Mouse (Mus musculus) limb, embryonic 10.5 days (tissue): ENCODE measurements around the gene Vps35l. TPM values are rescaled to one million over a fixed set of nuclear protein-coding genes. Genes with fewer than 3 reads are reported as not detected.

Source experiments
- DNase-seq: peaks from one replicate; pipeline ENCODE4 v3.0.0-alpha.2; 2017; ENCODE audit warnings: low spot score
- H3K27ac ChIP-seq: fragments of 300-500 bp; sonication (generic); 2 replicates; pipeline ENCODE4 v1.5.1; 2016; ENCODE audit warnings: mild to moderate bottlenecking
- H3K27me3 ChIP-seq: fragments of 300-500 bp; sonication (generic); 2 replicates; pipeline ENCODE4 v1.6.1; 2016; ENCODE audit warnings: low read depth, mild to moderate bottlenecking; ENCODE audit not compliant: poor library complexity, severe bottlenecking
- H3K36me3 ChIP-seq: fragments of 300-500 bp; sonication (generic); 2 replicates; pipeline ENCODE4 v1.6.1; 2016; ENCODE audit warnings: mild to moderate bottlenecking, moderate library complexity
- H3K4me1 ChIP-seq: fragments of 300-500 bp; sonication (generic); 2 replicates; pipeline ENCODE4 v1.6.1; 2016
- H3K4me3 ChIP-seq: fragments of 300-500 bp; sonication (generic); 2 replicates; pipeline ENCODE4 v1.5.1; 2016; ENCODE audit warnings: mild to moderate bottlenecking, moderate library complexity
- H3K9me3 ChIP-seq: fragments of 300-500 bp; sonication (generic); replicated peaks from 2 replicates; pipeline ENCODE4 v1.6.1; 2016; ENCODE audit warnings: mild to moderate bottlenecking
- WGBS: fragments of 180-500 bp; shearing (Covaris S2); methylation state at CpG from one replicate; pipeline ENCODE4 v1.1.7; 2016; 5-methylcytosine and 5-hydroxymethylcytosine counted together
- polyA plus RNA-seq: library from polyadenylated mRNA; unstranded; fragments of >200 nt; fragmentation: Nextera tagmentation; extraction: Ambion mirVana; gene quantifications from 2 replicates; pipeline ENCODE4 v1.2.1, GENCODE M21; 2016

The Vps35l gene
- polyA plus RNA-seq: 58.5 and 60.2 TPM in 2 replicates

DNA sequence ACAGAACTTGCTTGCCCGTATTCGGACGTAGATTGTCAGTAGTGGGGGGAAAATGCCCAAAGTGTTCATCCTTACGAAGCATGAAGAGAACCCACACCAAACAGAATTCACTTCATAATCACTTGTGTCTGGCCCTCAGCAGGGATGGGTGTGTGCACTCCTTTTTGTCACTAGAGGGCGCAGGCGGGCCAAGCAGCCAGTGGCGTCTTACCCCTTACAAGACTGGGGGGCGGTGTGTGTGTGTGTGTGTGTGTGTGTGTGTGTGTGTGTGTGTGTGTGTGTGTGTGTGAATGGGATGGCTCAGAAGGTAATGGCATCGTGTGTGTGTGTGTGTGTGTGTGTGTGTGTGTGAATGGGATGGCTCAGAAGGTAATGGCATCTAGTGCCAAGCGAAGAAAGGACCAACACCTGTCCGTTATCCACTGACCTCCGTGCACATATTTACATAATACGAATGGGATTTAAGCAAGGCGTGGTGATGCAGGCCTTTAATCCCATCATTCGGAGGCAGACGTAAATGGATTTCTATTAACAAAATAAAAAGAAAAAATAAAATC is at the start of gene Vps35l:
Vps35l (plus strand) TSS at position 252 of the 557 bp plus-strand sequence.
- peak within 1 kb of the TSS; percentile 82 for H3K4me3 ChIP-seq
- 2% methylated on average over 16 of the region's 16 CpGs for WGBS
- no peaks in the 10 kb centered on the region for H3K27me3 ChIP-seq
- peak within 1 kb of the TSS; percentile 86 for H3K27ac ChIP-seq
- no peaks in the 10 kb centered on the region for H3K9me3 ChIP-seq
- H3K36me3 ChIP-seq: peaks cover 28% of the 10 kb centered on the region
- DNase-seq: peak; percentile 81
- H3K4me1 ChIP-seq: peaks cover 11% of the 10 kb centered on the region

DNA sequence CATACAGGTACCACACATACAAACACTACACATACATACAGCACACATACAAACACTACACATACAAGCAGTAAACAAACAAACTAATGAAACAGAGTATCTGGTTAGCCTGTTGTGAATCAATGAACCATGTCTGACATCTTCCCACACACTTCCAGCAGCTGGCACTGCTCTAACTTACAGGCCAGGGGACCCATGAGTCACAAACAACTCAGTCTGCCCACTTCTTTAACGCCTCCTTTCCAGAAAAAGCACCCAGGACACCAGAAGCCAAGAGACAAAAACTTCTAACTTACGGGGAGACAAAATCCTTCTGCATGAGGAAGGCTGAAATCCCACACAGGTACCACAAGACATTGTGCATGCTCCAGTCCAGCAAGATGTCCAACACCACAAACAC is 48.7 kb upstream of the Vps35l start:
- no peak for DNase-seq
- no peak overlapping the region for H3K27ac ChIP-seq
- no peaks in the 10 kb centered on the region for H3K27me3 ChIP-seq
- peaks cover 90% of the 10 kb centered on the region for H3K36me3 ChIP-seq
- 91% methylated on average over 2 of the region's 2 CpGs for WGBS
- no peaks in the 10 kb centered on the region for H3K9me3 ChIP-seq
- no peaks in the 10 kb centered on the region for H3K4me1 ChIP-seq
- no peak overlapping the region for H3K4me3 ChIP-seq

DNA sequence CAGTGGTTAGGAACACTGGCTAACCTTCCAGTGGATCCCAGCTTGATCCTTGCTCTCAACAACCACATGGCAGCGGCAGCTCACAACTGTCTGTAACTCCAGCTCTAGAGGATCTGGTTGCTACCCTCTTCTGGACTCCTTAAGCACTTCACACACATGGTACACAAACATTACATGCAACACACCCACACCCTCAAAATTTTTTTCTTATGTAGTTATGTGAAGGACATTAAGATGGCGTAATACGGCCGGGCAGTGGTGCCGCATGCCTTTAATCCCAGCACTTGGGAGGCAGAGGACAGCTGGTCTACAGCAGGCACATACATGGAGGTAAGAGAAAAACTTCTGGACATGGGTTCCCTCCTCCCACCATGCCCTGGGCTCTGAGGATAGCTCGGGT is 43.9 kb upstream of the Vps35l start:
- no peak overlapping the region for H3K4me3 ChIP-seq
- no peaks in the 10 kb centered on the region for H3K4me1 ChIP-seq
- 96% methylated on average over 6 of the region's 6 CpGs for WGBS
- no peaks in the 10 kb centered on the region for H3K27me3 ChIP-seq
- no peak for DNase-seq
- H3K9me3 ChIP-seq: no peaks in the 10 kb centered on the region
- no peak overlapping the region for H3K27ac ChIP-seq
- H3K36me3 ChIP-seq: peaks cover 70% of the 10 kb centered on the region

DNA sequence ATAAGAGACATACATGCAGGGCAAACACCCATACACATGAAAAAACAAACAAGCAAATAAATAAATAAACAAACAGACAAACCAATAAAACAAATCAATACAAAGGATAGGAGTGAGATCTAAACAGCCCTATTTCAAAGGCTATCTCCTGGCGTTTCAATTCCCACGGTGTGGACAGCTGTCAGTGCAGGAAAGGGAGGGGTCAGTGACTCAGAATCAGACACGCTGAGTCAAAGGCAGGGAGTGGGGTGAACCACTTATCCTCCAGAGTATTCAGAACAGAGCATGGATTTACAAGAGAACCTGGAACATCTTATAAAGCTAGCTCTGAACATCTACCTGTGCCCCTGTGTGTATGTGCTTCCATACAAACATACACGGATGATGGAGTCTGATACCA is 42.9 kb upstream of the Vps35l start:
- no peak overlapping the region for H3K27ac ChIP-seq
- no peaks in the 10 kb centered on the region for H3K9me3 ChIP-seq
- peaks cover 61% of the 10 kb centered on the region for H3K36me3 ChIP-seq
- DNase-seq: no peak
- H3K4me1 ChIP-seq: no peaks in the 10 kb centered on the region
- 86% methylated on average over 4 of the region's 4 CpGs for WGBS
- H3K4me3 ChIP-seq: no peak overlapping the region
- H3K27me3 ChIP-seq: no peaks in the 10 kb centered on the region

DNA sequence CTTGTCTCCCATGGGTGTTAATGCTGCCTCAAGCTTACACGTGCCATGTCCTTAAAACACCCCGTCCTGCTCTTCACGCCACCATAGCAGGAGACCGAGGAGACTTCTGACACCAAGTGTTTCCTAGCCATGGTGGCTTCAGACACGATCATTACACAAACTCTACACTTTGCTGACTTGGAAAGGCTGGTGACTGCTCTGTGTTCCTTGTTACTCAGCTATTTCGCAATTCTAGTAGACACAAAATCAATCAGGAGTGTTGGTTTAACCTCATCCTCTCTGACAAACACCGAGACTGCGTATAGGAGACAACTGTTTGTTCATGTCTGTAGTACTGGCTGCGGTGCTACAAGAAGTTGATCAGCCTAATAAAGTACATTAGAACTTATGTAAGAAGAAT is 41.1 kb upstream of the Vps35l start:
- peaks cover 5% of the 10 kb centered on the region; the same call in 1 of the 2 replicates for H3K4me1 ChIP-seq
- no peak overlapping the region for H3K4me3 ChIP-seq
- no peak for DNase-seq
- H3K27ac ChIP-seq: no peak overlapping the region
- H3K27me3 ChIP-seq: no peaks in the 10 kb centered on the region
- H3K9me3 ChIP-seq: no peaks in the 10 kb centered on the region
- peaks cover 47% of the 10 kb centered on the region for H3K36me3 ChIP-seq
- 94% methylated on average over 9 of the region's 9 CpGs for WGBS

DNA sequence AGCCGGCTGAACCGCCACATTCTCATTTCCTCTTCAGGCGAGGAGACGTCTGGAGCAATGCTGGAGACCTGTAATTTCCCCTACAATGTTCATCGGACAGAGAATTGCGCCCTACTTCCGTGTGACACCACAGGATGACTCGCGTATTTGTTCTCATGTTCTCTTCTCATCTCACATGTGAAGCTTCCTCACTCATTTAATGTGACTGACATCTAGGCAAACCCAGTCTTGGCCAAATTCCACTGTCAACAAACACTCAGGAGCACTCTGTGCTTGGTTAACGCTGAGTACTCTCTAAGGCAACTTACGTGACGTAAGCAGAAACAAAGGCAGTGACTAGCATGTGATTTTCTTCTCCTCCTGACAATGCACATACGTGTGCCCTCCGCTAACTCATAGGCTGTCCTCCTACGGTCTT is 36.9 kb upstream of the Vps35l start:
- H3K9me3 ChIP-seq: no peaks in the 10 kb centered on the region
- WGBS: 94% methylated on average over 15 of the region's 15 CpGs
- H3K4me3 ChIP-seq: no peak overlapping the region

DNA sequence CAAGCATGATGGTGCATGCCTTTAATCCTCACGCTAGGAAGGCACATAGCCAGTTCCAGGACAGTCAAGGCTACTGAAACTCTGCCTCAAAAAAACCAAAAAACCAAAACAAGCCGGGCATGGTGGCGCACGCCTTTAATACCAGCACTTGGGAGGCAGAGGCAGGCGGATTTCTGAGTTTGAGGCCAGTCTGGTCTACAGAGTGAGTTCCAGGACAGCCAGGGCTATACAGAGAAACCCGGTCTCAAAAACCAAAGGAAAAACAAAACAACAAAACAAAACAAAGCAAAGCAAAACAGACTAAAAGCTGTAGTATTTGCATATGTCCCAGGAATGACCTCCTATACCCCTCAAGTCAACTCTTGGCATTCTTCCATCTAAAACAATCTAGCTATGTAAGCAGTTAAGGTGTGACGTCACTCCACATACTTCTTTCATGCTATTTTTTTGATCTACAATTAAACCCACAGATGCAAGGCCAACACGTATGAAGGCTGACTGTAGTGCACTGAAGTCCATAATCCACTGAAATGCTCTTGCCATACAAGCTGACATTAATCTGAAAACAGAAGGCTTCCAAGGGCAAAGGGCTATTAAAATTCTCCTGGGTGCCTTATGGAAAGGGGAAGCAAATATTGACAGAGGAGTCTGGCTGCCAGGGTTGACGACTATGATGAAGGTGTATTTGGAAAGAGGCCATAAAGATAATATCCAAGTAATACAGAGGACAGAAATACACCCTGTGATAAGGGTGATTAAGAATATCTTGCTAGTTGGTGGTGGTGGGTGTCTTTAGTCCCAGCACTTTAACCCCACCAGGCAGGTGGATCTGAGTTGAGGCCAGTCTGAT is 35.8 kb upstream of the Vps35l start:
- H3K27me3 ChIP-seq: no peaks in the 10 kb centered on the region
- no peak for DNase-seq
- H3K36me3 ChIP-seq: no peaks in the 10 kb centered on the region; the same call in 1 of the 2 replicates
- H3K9me3 ChIP-seq: no peaks in the 10 kb centered on the region
- H3K4me1 ChIP-seq: peaks cover 25% of the 10 kb centered on the region
- peak overlapping the region; percentile 84 for H3K4me3 ChIP-seq
- 92% methylated on average over 9 of the region's 9 CpGs for WGBS
- H3K27ac ChIP-seq: no peak overlapping the region

More for the DNA sequence above, 36.9 kb upstream of the Vps35l start:
- no peaks in the 10 kb centered on the region for H3K27me3 ChIP-seq
- peaks cover 25% of the 10 kb centered on the region for H3K4me1 ChIP-seq
- H3K27ac ChIP-seq: no peak overlapping the region
- peaks cover 7% of the 10 kb centered on the region for H3K36me3 ChIP-seq
- DNase-seq: no peak

DNA sequence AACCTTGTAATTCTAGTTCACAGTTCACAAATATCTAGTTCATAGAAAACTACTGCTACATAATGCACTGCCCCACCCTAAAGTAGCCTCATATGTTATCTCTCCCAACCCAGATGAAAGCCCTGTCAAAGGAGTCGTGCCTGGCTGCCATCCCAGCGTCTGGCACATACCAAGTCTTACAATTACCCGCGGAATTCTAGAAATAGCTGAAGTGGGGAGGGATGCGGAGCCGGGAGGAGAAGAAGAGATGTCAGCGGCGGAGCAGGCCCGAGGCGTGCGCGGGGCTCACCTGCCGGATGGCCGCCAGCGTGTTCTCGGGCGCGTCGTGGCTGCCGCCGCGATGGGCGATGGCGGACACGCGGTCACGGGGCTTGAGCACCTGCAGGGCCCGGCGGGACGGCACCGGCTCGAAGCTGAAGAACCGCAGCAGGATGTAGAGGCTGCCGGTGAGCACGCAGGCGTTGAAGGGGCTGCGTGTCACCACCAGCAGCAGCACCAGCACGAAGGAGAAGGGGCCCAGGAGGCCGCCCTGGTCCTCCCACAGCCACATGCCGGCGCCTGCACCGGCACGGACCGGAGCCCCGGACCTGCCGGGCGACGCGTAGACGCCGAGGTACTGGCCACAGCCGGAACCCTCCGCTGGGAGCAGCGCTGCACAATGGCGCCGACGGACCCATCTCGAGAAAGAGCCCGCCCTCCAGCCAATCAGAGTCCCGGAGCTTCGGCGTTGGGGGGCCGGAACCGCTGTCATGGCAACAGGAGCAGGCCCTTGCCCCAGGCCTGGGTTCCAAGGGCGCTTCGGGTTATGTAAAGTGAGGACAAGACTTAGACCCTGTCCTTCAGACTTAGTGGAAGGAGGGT is 34.7 kb upstream of the Vps35l start, which contains the start of gene Gde1:
Gde1 (minus strand) TSS at position 678 of the 861 bp plus-strand sequence.
- DNase-seq: peak; percentile 95
- WGBS: under 1% methylated on average over 66 of the region's 66 CpGs
- Histone ChIP-seq H3K4me3 (peak within 1 kb of the TSS; percentile 84), H3K27me3 (no peaks in the 10 kb centered on the region), H3K4me1 (peaks cover 25% of the 10 kb centered on the region), H3K27ac (peak within 1 kb of the TSS; percentile 92), H3K36me3 (no peaks in the 10 kb centered on the region; the same call in 1 of the 2 replicates), H3K9me3 (no peaks in the 10 kb centered on the region)

DNA sequence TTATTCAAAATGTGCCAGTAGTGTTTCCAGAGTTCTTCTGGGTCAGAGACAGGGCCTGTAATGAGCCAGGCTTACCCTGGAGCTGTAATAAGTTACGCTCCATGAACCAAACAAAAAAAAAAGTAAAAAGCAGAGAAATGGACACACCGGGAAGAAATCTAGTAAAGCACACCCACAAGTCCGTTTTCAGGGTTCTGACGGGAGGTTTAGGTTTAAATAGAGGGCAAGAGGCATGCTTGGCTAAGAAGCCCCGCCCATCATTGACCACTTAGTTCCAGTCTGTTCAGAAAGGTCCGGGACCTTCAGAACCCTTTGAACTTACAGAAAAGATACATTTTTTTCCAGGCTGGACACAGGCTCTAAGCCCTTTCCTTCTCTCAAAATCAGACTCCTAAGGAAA is 34.0 kb upstream of the Vps35l start:
- no peaks in the 10 kb centered on the region; the same call in 1 of the 2 replicates for H3K36me3 ChIP-seq
- H3K27ac ChIP-seq: peak overlapping the region; percentile 92
- no peaks in the 10 kb centered on the region for H3K27me3 ChIP-seq
- WGBS: 52% methylated on average over 6 of the region's 6 CpGs
- DNase-seq: no peak
- H3K9me3 ChIP-seq: no peaks in the 10 kb centered on the region
- H3K4me3 ChIP-seq: peak overlapping the region; percentile 84
- peaks cover 25% of the 10 kb centered on the region for H3K4me1 ChIP-seq

DNA sequence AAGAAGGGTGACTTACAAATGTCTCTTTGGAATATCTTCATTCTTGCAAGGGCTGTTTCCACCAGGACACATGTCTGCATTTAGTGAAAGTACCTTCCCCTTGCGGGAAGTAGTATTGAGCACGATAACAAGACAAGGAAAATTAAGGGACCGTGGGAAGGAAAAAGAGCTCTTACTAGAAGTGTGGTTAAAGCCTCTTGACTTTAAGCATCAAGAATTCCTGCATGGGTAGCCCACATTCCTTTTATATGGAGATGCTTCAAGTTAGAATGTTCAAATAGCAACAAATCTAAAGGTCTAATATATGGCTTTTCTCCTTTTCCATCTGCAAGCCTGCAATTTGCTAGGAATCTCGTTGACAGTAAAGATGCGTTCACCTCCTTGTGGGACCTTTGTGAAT is 33.5 kb upstream of the Vps35l start:
- Histone ChIP-seq H3K27me3 (no peaks in the 10 kb centered on the region), H3K4me3 (no peak overlapping the region), H3K4me1 (peaks cover 25% of the 10 kb centered on the region), H3K36me3 (no peaks in the 10 kb centered on the region; the same call in 1 of the 2 replicates), H3K27ac (no peak overlapping the region; the same call in 1 of the 2 replicates), H3K9me3 (no peaks in the 10 kb centered on the region)
- DNase-seq: no peak
- 95% methylated on average over 5 of the region's 5 CpGs for WGBS

DNA sequence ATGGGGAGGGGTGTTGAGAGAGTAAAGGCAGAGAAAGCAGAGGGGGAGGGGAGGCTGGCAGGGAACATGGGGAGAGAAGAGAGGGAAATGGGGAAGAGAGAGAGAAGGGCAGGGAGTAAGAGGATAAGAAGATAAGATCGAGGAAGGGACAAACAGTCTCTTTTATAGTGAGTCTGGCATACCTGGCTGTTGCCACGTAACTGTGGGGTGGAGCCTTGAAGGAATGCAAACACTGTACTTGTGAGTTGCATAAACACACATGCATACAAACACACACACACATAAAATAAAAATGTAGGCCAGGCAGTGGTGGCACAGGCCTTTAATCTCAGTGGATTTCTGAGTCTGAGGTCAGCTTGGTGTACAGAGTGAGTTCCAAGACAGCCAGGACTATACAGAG is 32.8 kb upstream of the Vps35l start:
- 84% methylated on average over 2 of the region's 2 CpGs for WGBS
- Histone ChIP-seq H3K4me1 (peaks cover 25% of the 10 kb centered on the region), H3K9me3 (no peaks in the 10 kb centered on the region), H3K27me3 (no peaks in the 10 kb centered on the region), H3K27ac (no peak overlapping the region), H3K4me3 (no peak overlapping the region), H3K36me3 (no peaks in the 10 kb centered on the region)
- no peak for DNase-seq

DNA sequence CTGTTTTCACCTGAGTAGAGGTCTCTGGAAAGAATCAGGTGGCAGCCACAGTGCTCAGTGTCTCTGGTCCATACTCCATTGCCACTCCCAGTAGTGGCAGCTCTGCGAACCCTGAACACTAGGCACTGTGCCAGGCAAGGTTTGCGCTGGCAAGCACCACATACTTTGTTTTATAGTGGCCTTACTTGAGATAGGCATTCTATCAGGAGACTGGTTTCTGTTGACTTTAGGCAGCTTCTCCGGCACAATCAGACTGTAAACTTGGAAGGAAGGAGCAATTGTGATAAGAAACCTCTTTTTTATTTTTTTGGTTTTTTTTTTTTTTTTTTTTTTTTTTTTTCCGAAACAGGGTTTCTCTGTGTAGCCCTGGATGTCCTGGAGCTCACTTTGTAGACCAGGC is 32.0 kb upstream of the Vps35l start:
- 82% methylated on average over 4 of the region's 4 CpGs for WGBS

More for the DNA sequence above, 32.0 kb upstream of the Vps35l start:
- Histone ChIP-seq H3K36me3 (no peaks in the 10 kb centered on the region), H3K27me3 (no peaks in the 10 kb centered on the region), H3K27ac (no peak overlapping the region), H3K4me1 (peaks cover 27% of the 10 kb centered on the region), H3K4me3 (no peak overlapping the region), H3K9me3 (no peaks in the 10 kb centered on the region)
- no peak for DNase-seq
